Mouse (Mus musculus) liver, embryonic 16.5 days (tissue): ENCODE measurements around the gene Ntm. TPM values are rescaled to one million over a fixed set of nuclear protein-coding genes. Genes with fewer than 3 reads are reported as not detected.

Source experiments
- ATAC-seq: fragments of 200-750 bp; cut with Nextera tagmentation; 2 replicates; pipeline ENCODE4 v1.8.0; 2017; ENCODE audit warnings: low read depth, mild to moderate bottlenecking, moderate number of reproducible peaks, moderate library complexity
- H3K27ac ChIP-seq: fragments of 300-500 bp; sonication (generic); 2 replicates; pipeline ENCODE4 v1.5.1; 2014; ENCODE audit warnings: mild to moderate bottlenecking, low read length
- H3K27me3 ChIP-seq: fragments of 300-500 bp; sonication (generic); 2 replicates; pipeline ENCODE4 v1.6.1; 2014; ENCODE audit warnings: low read depth, low read length, mixed read lengths; ENCODE audit not compliant: control insufficient read depth, insufficient read depth
- H3K36me3 ChIP-seq: fragments of 300-500 bp; sonication (generic); 2 replicates; pipeline ENCODE4 v1.6.1; 2014; ENCODE audit warnings: mild to moderate bottlenecking; ENCODE audit not compliant: control insufficient read depth, insufficient read depth
- H3K4me1 ChIP-seq: fragments of 300-500 bp; sonication (generic); 2 replicates; pipeline ENCODE4 v1.6.1; 2014; ENCODE audit warnings: low read depth, low read length, mixed read lengths; ENCODE audit not compliant: control insufficient read depth
- H3K4me2 ChIP-seq: fragments of 300-500 bp; sonication (generic); 2 replicates; pipeline ENCODE4 v1.6.1; 2014; ENCODE audit warnings: low read depth, low read length, mixed read lengths
- H3K4me3 ChIP-seq: fragments of 300-500 bp; sonication (generic); 2 replicates; pipeline ENCODE4 v1.5.1; 2014; ENCODE audit warnings: low read depth, mild to moderate bottlenecking, low read length
- H3K9ac ChIP-seq: fragments of 300-500 bp; sonication (generic); 2 replicates; pipeline ENCODE4 v1.6.1; 2014; ENCODE audit warnings: low read depth, low read length
- H3K9me3 ChIP-seq: fragments of 300-500 bp; sonication (generic); replicated peaks from 2 replicates; pipeline ENCODE4 v1.6.1; 2016; ENCODE audit warnings: low read length; ENCODE audit not compliant: control insufficient read depth
- WGBS: fragments of 180-500 bp; shearing (Covaris S2); extraction: QIAGEN DNeasy Blood & Tissue Kit; methylation state at CpG from one replicate; pipeline ENCODE4 v1.1.7; 2014; ENCODE audit not compliant: insufficient replicate concordance; 5-methylcytosine and 5-hydroxymethylcytosine counted together
- polyA plus RNA-seq: library from polyadenylated mRNA; unstranded; fragments of >200 nt; fragmentation: Nextera tagmentation; extraction: Ambion mirVana; gene quantifications from 2 replicates; pipeline ENCODE4 v1.2.1, GENCODE M21; 2015

Gene Ntm
- polyA plus RNA-seq, 1 experiment from 2014 or later: 0.33 TPM

- WGBS: 60% methylated on average over 6 of the region's 6 CpGs
- no peaks in the 10 kb centered on the region for H3K27me3 ChIP-seq
- no peak overlapping the region for H3K4me3 ChIP-seq
- H3K36me3 ChIP-seq: no peaks in the 10 kb centered on the region
- no peak overlapping the region for H3K9ac ChIP-seq
- no peak overlapping the region for H3K4me2 ChIP-seq
- H3K9me3 ChIP-seq: no peaks in the 10 kb centered on the region
- H3K4me1 ChIP-seq: no peaks in the 10 kb centered on the region
- no peak overlapping the region for H3K27ac ChIP-seq
- no peak for ATAC-seq
Measured at GRCm38 (mm10) chr9:29954031-29954430, 8.9 kb downstream of the Ntm start.

DNA sequence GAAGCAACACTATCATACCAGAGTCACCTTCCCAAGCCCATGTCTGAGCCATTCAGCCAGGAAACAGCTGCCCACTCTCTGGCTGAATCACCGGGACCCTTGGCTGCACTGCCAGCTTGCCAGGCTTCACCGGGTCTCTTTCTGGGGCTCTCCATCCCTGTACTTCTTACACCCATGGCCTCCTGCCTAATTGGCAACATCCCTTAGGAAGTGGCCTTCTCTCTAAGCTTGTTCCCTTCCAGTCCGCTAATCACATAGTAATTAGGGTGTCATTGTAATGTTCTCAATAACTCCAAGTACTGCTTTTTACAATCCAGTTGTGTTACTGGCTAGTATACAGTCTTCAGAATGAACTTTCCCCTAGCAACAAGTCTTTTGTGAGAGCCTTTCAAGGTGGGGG, 13.9 kb downstream of the Ntm start:
- H3K4me1 ChIP-seq: no peaks in the 10 kb centered on the region
- H3K4me3 ChIP-seq: no peak overlapping the region
- H3K9ac ChIP-seq: no peak overlapping the region
- WGBS: 66% methylated on average over 3 of the region's 3 CpGs
- H3K27ac ChIP-seq: no peak overlapping the region
- no peak overlapping the region for H3K4me2 ChIP-seq
- H3K9me3 ChIP-seq: no peaks in the 10 kb centered on the region
- no peaks in the 10 kb centered on the region for H3K27me3 ChIP-seq
- ATAC-seq: no peak
- no peaks in the 10 kb centered on the region for H3K36me3 ChIP-seq

- H3K36me3 ChIP-seq: no peaks in the 10 kb centered on the region
- H3K27ac ChIP-seq: no peak overlapping the region
- no peaks in the 10 kb centered on the region for H3K4me1 ChIP-seq
- no peak overlapping the region for H3K4me2 ChIP-seq
- no peaks in the 10 kb centered on the region for H3K27me3 ChIP-seq
- no peak for ATAC-seq
- H3K9me3 ChIP-seq: no peaks in the 10 kb centered on the region
- WGBS: 31% methylated on average over 20 of the region's 20 CpGs
- H3K4me3 ChIP-seq: no peak overlapping the region
- H3K9ac ChIP-seq: no peak overlapping the region
Measured at GRCm38 (mm10) chr9:29943209-29944070, 19.5 kb downstream of the Ntm start.

GRCm38 (mm10) chr9:29942183-29942952, 20.6 kb downstream of the Ntm start:
- H3K9me3 ChIP-seq: no peaks in the 10 kb centered on the region
- no peak overlapping the region for H3K27ac ChIP-seq
- 54% methylated on average over 11 of the region's 11 CpGs for WGBS
- no peak overlapping the region for H3K4me2 ChIP-seq
- no peaks in the 10 kb centered on the region for H3K4me1 ChIP-seq
- H3K27me3 ChIP-seq: no peaks in the 10 kb centered on the region
- H3K36me3 ChIP-seq: no peaks in the 10 kb centered on the region
- no peak for ATAC-seq
- H3K4me3 ChIP-seq: no peak overlapping the region
- H3K9ac ChIP-seq: no peak overlapping the region

DNA sequence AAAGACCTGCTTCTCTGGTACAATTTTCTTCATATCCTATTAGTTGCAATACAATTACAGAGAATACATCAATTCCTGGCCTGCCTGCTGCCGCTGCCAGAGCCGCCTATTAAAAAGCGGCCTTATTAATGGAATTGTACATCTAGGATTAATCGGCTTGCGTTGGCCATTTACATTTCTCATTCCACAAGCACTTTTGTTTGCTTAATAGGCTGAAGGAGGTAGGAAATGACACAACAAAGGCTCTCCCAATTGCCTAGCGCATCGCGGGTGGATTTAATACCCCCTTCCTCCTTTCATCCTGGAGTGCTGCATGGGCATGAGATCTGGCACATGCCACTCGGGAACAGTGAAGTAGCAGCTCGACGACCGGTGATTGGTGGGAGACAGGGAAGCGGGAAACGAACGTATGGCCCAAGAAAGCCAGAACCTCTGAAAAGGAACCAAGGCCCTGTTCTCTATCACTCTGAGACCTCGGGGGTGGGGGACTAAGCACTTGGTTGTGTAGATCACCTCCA, 23.4 kb downstream of the Ntm start:
- 79% methylated on average over 16 of the region's 16 CpGs for WGBS

GRCm38 (mm10) chr9:29928796-29929195, 34.1 kb downstream of the Ntm start:
- Histone ChIP-seq H3K4me2 (no peak overlapping the region), H3K4me3 (no peak overlapping the region), H3K36me3 (no peaks in the 10 kb centered on the region), H3K9me3 (no peaks in the 10 kb centered on the region), H3K4me1 (no peaks in the 10 kb centered on the region), H3K9ac (no peak overlapping the region), H3K27me3 (no peaks in the 10 kb centered on the region), H3K27ac (no peak overlapping the region)
- ATAC-seq: no peak
- 54% methylated on average over 4 of the region's 4 CpGs for WGBS

More for the DNA sequence above, 23.4 kb downstream of the Ntm start:
- H3K27ac ChIP-seq: no peak overlapping the region
- no peak overlapping the region for H3K4me3 ChIP-seq
- no peak for ATAC-seq
- no peak overlapping the region for H3K4me2 ChIP-seq
- no peaks in the 10 kb centered on the region for H3K9me3 ChIP-seq
- H3K9ac ChIP-seq: no peak overlapping the region
- no peaks in the 10 kb centered on the region for H3K27me3 ChIP-seq
- H3K36me3 ChIP-seq: no peaks in the 10 kb centered on the region
- H3K4me1 ChIP-seq: no peaks in the 10 kb centered on the region

DNA sequence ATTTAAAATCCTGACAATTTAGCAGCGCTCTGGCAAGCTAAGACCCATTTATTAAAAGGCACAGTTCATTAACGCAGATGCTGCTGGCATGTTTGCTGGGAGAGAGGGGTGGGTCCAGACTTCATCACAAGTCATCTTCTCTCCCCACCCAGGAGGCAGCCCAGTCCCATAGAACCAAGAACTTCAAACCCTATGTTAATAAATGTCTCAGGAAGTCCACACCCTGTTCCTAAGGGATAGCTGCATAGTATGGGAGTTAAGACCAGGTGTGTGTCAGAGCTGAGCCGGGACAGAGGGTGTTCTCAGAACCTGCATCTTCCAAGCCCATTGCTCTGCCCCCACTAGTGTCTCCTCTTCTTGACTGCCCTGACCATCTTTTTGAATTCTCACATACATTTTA, 37.6 kb downstream of the Ntm start:
- no peak for ATAC-seq
- Histone ChIP-seq H3K4me1 (no peaks in the 10 kb centered on the region), H3K27ac (no peak overlapping the region), H3K36me3 (no peaks in the 10 kb centered on the region), H3K4me3 (no peak overlapping the region), H3K9ac (no peak overlapping the region), H3K9me3 (no peaks in the 10 kb centered on the region), H3K4me2 (no peak overlapping the region), H3K27me3 (no peaks in the 10 kb centered on the region)
- 70% methylated on average over 3 of the region's 3 CpGs for WGBS

GRCm38 (mm10) chr9:29898406-29899054, 64.4 kb downstream of the Ntm start:
- Histone ChIP-seq H3K9me3 (no peaks in the 10 kb centered on the region), H3K27ac (no peak overlapping the region), H3K4me3 (no peak overlapping the region), H3K4me1 (no peaks in the 10 kb centered on the region), H3K9ac (no peak overlapping the region), H3K4me2 (no peak overlapping the region), H3K27me3 (no peaks in the 10 kb centered on the region), H3K36me3 (no peaks in the 10 kb centered on the region)
- ATAC-seq: no peak
- 66% methylated on average over 9 of the region's 9 CpGs for WGBS
